Mouse (Mus musculus) layer of hippocampus, adult 9-11 months (tissue): Measurements from ENCODE around the gene Ankrd13d.

Experiments used
- DNase-seq: peaks from one replicate; pipeline ENCODE4 v3.0.0; 2022

Gene Ankrd13d

DNA sequence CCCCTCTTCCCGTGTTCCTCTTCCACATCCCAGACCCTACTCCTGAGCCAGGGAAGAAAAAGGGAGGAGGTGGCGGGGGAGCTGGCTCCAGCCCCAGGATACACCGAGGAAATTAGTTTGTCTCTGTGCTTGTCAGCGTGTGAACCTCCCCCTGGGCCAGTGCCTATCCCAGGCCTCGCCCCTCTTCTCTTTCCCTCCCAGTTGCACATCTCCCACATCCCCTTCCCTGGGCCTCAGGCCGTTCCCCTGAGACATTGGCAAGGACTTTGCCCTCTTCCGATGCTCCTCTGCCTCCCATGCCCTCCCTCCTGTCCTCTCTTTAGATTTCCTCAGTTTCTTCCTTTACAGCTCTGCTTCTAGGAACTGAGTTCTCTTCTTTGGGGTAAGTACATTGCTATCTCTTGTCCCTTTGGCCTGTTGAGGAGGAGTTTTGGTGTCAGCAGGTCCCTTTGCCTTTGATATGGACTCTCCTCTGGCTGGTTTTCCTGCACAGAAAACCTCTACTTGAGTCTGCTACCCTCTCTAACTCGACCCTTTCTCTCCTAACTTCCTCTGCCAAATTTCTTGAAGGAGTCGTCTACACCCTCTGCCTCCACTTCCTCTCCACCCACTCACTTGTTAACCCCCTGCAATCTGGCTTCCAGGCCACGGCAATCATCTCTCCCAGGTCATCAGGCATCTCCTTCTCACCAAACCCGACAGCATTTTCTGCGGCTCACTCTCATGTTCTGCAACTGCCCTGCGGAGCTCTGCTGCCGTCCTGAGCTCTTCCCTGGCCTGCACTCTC lies 61.8 kb downstream of the Ankrd13d start:
- DNase-seq = no peak

DNA sequence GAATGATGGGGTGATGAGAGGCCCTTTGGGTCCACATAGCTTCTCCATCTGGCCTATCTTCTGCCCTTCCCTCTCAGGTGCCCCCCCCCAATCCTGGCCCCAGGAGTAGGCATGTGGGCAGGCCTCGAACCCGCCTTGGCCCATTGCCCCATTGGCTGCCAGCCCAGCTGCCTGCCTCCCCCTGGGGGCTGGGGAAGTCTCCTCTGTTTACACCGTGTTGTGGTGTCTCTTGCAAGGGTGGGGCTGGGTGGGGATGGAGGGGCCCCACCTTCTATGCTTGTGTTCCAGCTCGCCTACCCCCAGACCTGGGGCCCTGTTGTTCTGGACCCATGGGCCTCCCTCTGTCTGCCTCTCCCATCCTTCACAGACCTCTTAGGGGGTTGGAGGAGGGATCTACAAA lies 62.5 kb downstream of the Ankrd13d start:
- DNase-seq = no peak
